Mouse (Mus musculus): ENCODE results near the gene Fate1. TPM values are rescaled to one million over a fixed set of nuclear protein-coding genes. Genes with fewer than 3 reads are reported as not detected.
"Not testable (repeated sequence)": the region's sequence is repeated elsewhere in the genome, so short reads cannot be mapped to it uniquely, and the experiment has no call there.

Fate1 gene
- not detected for polyA plus RNA-seq (2021)

DNA sequence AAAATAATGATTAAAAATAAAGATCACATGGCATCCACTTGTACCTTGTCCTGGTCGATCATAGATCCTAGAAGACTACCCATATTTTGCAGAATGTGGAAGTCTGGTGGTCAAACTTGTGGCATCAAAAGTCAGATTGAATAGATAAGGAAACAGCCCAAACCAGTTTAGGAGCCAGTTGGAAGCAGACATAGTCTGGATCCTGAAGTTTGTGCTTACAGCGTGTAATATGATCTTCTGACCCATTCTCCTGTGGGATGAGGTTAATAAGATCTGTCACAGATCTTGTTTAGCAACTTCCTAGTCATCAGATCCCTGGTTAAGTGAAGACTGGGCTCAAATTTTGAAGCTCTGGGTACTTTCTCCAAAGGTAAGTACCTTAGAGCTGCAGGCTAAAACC, at the start of gene Fate1:
Fate1 (plus strand) TSS at position 301 of the 400 bp plus-strand sequence.
- TF ChIP-seq CTCF (IDR thresholded peaks at IDR 0.05) = no peak
- ATAC-seq (no peak), DNase-seq (ENCODE audit: low read depth, low spot score) (no peak)
- H3K27me3 ChIP-seq = peaks cover 22% of the 10 kb centered on the region
- ChIA-PET POLR2A (no interaction called here), CTCF (no interaction called here)
- in situ Hi-C loops (cut with MboI; ENCODE audit: low pct_unique_long_range_greater_than_20kb) = no loop called here

DNA sequence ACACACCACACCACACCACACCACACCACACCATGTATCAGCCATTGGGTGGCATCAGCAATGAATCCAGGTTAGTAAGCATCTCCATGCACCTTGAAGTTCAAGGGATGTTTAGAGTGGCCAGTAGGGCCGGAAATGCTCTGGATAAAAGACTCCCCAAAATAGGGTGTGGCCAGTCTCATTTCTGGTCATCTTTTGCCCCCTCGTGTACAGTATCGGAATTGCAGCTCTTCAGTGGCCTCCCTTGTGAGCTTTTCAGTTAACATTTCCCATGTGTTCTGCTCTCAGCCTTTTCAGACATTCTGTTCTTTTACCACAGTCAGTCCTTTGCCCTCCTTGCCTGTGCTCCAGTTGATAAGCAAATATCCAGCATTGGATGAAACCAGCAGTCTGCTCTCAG, 26.2 kb upstream of the Fate1 start:
- H3K27me3 ChIP-seq = peaks cover 17% of the 10 kb centered on the region
- peak; percentile 26 for ATAC-seq
- DNase-seq (ENCODE audit: low read depth, low spot score) = no peak
- POLR2A ChIA-PET = no interaction called here
- CTCF ChIA-PET = interaction anchor here (1.5 to 3.2 kb wide), 2 partner anchors 293 to 299 kb away, joined by 4 to 17 read pairs; no protein-coding TSS in a partner anchor
- peak; percentile 74 for TF ChIP-seq CTCF (IDR thresholded peaks at IDR 0.05)
- in situ Hi-C loops (cut with MboI; ENCODE audit: low pct_unique_long_range_greater_than_20kb) = no loop called here

DNA sequence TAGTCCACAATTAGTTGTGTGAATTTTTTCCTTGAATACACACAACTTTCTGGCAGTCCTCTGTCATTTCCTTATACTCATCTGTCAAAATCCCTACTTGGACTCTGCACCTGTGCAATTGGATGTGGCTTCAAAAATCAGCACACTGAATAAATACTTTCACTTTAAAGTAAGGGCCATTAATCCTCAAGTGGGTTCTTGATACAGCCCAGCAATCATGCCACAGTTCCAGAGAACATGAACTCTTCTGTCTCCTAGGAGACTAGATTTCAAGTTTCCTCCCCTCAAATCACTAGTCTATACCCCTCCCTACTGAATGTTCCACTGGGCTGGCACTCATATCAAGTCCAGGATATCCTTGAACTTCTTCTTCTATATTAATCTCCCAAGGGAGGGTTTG, 14.4 kb upstream of the Fate1 start:
- no peak for TF ChIP-seq CTCF (IDR thresholded peaks at IDR 0.05)
- DNase-seq (ENCODE audit: low read depth, low spot score) (no peak), ATAC-seq (no peak)
- in situ Hi-C loops (cut with MboI; ENCODE audit: low pct_unique_long_range_greater_than_20kb) = no loop called here
- ChIA-PET CTCF (no interaction called here), POLR2A (no interaction called here)
- H3K27me3 ChIP-seq = peaks cover 10% of the 10 kb centered on the region

DNA sequence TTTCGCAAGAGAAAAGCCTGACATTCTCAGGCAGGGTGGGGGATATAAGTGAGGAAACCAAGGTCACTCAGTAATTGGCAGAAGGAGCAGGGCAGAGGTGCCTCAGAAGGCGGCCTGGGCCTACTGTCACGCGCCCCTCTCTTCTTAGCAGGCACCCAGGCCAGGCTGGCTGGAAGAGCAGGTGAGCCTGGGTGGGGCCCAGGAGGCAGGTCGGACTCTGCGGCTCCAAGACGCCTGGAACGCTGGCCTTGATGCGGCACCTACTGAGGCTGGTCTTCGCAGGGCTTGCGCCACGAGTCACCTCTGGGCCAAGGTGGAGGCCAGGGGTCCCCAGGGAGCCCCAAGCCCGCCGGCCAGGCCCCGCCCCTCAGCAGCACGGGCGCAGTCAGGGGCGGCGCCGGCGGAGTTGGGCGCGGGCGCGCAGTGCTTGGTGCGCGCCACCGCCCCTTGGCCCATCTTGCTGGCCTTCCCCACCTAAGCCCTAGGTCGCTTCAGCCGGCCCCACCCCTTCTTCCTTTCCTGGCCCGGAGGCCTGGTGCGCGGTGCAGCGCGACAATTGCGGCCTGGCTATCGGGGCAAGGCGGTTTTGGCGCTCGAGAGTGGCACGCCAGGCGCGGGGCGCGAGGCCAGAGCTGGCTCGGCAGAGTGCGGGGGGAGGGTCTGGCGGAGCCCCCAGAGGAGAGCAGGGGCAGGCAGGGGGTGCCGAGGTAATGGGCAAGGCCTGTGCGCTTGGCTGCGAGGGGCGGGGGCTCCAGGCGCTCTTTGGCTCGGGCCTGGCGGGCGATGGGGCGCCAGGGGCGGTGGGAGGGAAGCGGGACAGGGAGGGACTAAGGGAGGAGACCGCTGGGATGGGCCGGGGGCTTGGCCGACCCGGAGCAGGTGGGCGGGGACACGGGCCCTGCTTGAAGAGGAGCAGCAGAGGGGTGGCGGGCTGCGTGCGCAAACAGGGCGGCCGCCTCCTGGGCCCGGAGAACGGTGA, 10.4 kb upstream of the Fate1 start, which contains the start of gene Prrg3:
Prrg3 (plus strand) TSS at position 552 of the 979 bp plus-strand sequence.
- ChIA-PET CTCF (no interaction called here), POLR2A (no interaction called here)
- no peaks in the 10 kb centered on the region for H3K27me3 ChIP-seq
- no peak for DNase-seq (ENCODE audit: low read depth, low spot score)
- no peak for ATAC-seq
- TF ChIP-seq CTCF (IDR thresholded peaks at IDR 0.05) = no peak
- in situ Hi-C loops (cut with MboI; ENCODE audit: low pct_unique_long_range_greater_than_20kb) = no loop called here

- no peaks in the 10 kb centered on the region for H3K27me3 ChIP-seq
- no peak for TF ChIP-seq CTCF (IDR thresholded peaks at IDR 0.05)
- in situ Hi-C loops (cut with MboI; ENCODE audit: low pct_unique_long_range_greater_than_20kb) = no loop called here
- no peak for ATAC-seq
- DNase-seq (ENCODE audit: low read depth, low spot score) = no peak
- POLR2A ChIA-PET = no interaction called here
- CTCF ChIA-PET = no interaction called here
Measured at GRCm38 (mm10) chrX:71963275-71963912, 9.4 kb upstream of the Fate1 start.

GRCm38 (mm10) chrX:71968216-71968615, 4.6 kb upstream of the Fate1 start:
- POLR2A ChIA-PET = no interaction called here
- no peak for TF ChIP-seq CTCF (IDR thresholded peaks at IDR 0.05)
- in situ Hi-C loops (cut with MboI; ENCODE audit: low pct_unique_long_range_greater_than_20kb) = no loop called here
- DNase-seq (ENCODE audit: low read depth, low spot score) (no peak), ATAC-seq (no peak)
- CTCF ChIA-PET = interaction anchor here (1.2 to 1.8 kb wide), 3 partner anchors 9 to 320 kb away, joined by 4 to 7 read pairs (median 4); no protein-coding TSS in a partner anchor
- H3K27me3 ChIP-seq = peaks cover 18% of the 10 kb centered on the region

GRCm38 (mm10) chrX:71968816-71969215, 4.0 kb upstream of the Fate1 start:
- H3K27me3 ChIP-seq = peaks cover 18% of the 10 kb centered on the region
- ChIA-PET POLR2A (no interaction called here), CTCF (interaction anchor here (1.2 to 1.8 kb wide), 3 partner anchors 9 to 320 kb away, joined by 4 to 7 read pairs (median 4); no protein-coding TSS in a partner anchor)
- no peak for ATAC-seq
- DNase-seq (ENCODE audit: low read depth, low spot score) = no peak
- no peak for TF ChIP-seq CTCF (IDR thresholded peaks at IDR 0.05)
- in situ Hi-C loops (cut with MboI; ENCODE audit: low pct_unique_long_range_greater_than_20kb) = no loop called here

DNA sequence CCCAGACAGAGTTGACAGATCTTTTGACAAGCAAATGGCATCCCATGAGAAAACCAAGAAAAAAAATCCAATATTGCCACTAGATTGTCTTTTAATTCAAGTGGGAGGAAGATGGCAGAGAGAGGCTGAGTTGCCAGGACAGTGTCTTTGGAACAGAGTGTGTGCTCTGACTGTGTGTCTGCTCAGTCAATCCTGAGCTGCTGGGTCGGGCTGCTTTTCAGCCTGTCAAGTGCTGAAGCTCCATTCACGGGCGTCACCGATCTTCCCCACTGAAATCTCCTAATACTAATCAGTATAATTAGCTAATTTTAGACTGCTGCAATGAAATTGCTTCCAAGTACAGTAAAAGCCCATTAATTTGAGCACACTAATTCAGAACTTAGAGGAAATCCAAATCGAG, 1.5 kb upstream of the Fate1 start:
- no peak for DNase-seq (ENCODE audit: low read depth, low spot score)
- CTCF ChIA-PET = no interaction called here

DNA sequence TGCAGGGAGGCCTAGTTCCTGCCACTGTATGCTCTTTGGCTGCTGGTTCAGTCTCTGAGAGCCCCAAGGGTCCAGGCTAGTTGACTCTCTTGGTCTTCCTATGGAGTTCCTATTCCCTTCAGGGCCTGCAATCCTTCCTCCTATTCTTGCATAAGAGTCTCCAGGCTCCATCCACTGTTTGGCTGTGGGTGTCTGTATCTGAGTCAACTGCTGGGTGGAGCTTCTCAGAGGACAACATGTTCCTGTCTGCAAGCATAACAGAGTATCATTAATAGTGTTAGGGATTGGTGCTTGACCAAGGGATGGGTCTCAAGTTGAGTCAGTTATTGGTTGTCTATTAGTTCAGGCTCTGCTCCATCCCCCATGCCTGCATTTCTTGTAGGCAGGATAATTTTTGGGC, 4.9 kb downstream of the Fate1 start:
- CTCF ChIA-PET; ATAC-seq; in situ Hi-C loops (cut with MboI; ENCODE audit: low pct_unique_long_range_greater_than_20kb); DNase-seq (ENCODE audit: low read depth, low spot score): not testable (repeated sequence)
- POLR2A ChIA-PET = interaction anchor here (0.6 kb wide), 1 partner anchor 40 kb away, joined by 5 read pairs; no protein-coding TSS in a partner anchor
- peaks cover 11% of the 10 kb centered on the region for H3K27me3 ChIP-seq

More for the DNA sequence above, 1.5 kb upstream of the Fate1 start:
- in situ Hi-C loops (cut with MboI; ENCODE audit: low pct_unique_long_range_greater_than_20kb) = no loop called here
- TF ChIP-seq CTCF (IDR thresholded peaks at IDR 0.05) = no peak
- POLR2A ChIA-PET = no interaction called here
- H3K27me3 ChIP-seq = peaks cover 22% of the 10 kb centered on the region
- ATAC-seq = no peak

- CTCF ChIA-PET = interaction anchor here (1.9 kb wide), 1 partner anchor 12 kb away, joined by 7 read pairs; no protein-coding TSS in a partner anchor
- POLR2A ChIA-PET = no interaction called here
- in situ Hi-C loops (cut with MboI; ENCODE audit: low pct_unique_long_range_greater_than_20kb) = no loop called here
- no peak for DNase-seq (ENCODE audit: low read depth, low spot score)
- TF ChIP-seq CTCF (IDR thresholded peaks at IDR 0.05) = no peak
- no peak for ATAC-seq
- peaks cover 7% of the 10 kb centered on the region for H3K27me3 ChIP-seq
Measured at GRCm38 (mm10) chrX:71980443-71980842, 7.7 kb downstream of the Fate1 start.

DNA sequence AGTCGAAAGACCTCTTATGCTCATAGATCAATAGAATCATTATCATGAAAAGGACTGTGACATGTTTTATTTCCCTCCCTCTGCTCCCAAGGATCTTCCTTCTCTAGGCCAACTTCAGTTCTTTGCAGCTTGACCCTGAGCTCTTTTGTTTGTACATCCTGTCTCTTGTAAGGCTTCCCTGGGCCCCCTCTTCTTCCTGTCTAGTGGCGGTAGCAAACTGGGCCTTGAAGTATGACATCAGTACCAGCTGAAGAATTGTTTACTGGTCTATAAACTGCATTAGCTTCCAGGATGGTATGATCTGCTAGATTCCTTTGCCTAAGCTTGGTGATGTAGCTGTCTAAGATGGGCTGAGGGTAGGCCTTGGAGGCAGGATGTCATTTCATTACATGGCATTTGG, 8.5 kb downstream of the Fate1 start:
- ChIA-PET CTCF (interaction anchor here (1.9 kb wide), 2 partner anchors 12 to 25 kb away, joined by 7 read pairs; no protein-coding TSS in a partner anchor), POLR2A (no interaction called here)
- in situ Hi-C loops (cut with MboI; ENCODE audit: low pct_unique_long_range_greater_than_20kb) = no loop called here
- no peak for TF ChIP-seq CTCF (IDR thresholded peaks at IDR 0.05)
- DNase-seq (ENCODE audit: low read depth, low spot score) (no peak), ATAC-seq (no peak)
- H3K27me3 ChIP-seq = peaks cover 7% of the 10 kb centered on the region

All from Patski (cell line).